In genomic region chr6:51271128-51271480, GRCm38 (mm10) we compare ENCODE assay signal across 8 mouse cellular contexts.
DNase-seq lines count a peak whose midpoint lies in the region; ATAC-seq and TF ChIP-seq lines count a peak whose summit lies in the region.

No protein-coding gene starts in this region.

- H3K27me3 ChIP-seq in erythroblast, embryonic 14.5 days (ENCODE audit: control insufficient read depth), result peaks cover 11% of the 10 kb centered on the region
- no peaks in the 10 kb centered on the region for H3K27me3 ChIP-seq in spleen, adult 2 months (ENCODE audit: control insufficient read depth, insufficient read depth, low read length)
- no peaks in the 10 kb centered on the region for H3K27me3 ChIP-seq in liver, embryonic 11.5 days (replicated peaks; ENCODE audit: control insufficient read depth, insufficient read depth, low read length)

- H3K4me1 ChIP-seq in erythroblast, embryonic 14.5 days (ENCODE audit: control insufficient read depth), result peaks cover 18% of the 10 kb centered on the region
- H3K4me1 ChIP-seq in spleen, adult 2 months (ENCODE audit: control insufficient read depth, insufficient read depth, insufficient read length), result peaks cover 10% of the 10 kb centered on the region
- peaks cover 9% of the 10 kb centered on the region for H3K4me1 ChIP-seq in liver, embryonic 11.5 days (replicated peaks; ENCODE audit: control insufficient read depth, insufficient read depth, low read length)

- H3K4me3 ChIP-seq in erythroblast, embryonic 14.5 days (replicated peaks), result peak overlapping the region; percentile 76
- peak overlapping the region; percentile 15; the same call in 1 of the 2 replicates for H3K4me3 ChIP-seq in spleen, adult 2 months (ENCODE audit: extremely low read depth, insufficient read depth, insufficient read length)
- peak overlapping the region; percentile 74 for H3K4me3 ChIP-seq in liver, embryonic 11.5 days (ENCODE audit: low read depth, low read length)

- no peaks in the 10 kb centered on the region for H3K9me3 ChIP-seq in erythroblast, embryonic 14.5 days (ENCODE audit: control insufficient read depth, low read length)
- no peaks in the 10 kb centered on the region for H3K9me3 ChIP-seq in liver, embryonic 11.5 days (ENCODE audit: control insufficient read depth, low read length)

- TF ChIP-seq CTCF in spleen, adult 2 months (IDR thresholded peaks at IDR 0.05; ENCODE audit: extremely low read depth, insufficient read depth, insufficient read length, insufficient replicate concordance), result no peak

- peak overlapping the region; percentile 95 for H3K4me2 ChIP-seq in liver, embryonic 11.5 days

- TF ChIP-seq POLR2A in spleen, adult 2 months (IDR thresholded peaks at IDR 0.05; ENCODE audit: low read depth, low read length), result no peak

- no peak overlapping the region; the same call in 1 of the 2 replicates for H3K27ac ChIP-seq in spleen, adult 2 months (ENCODE audit: insufficient read depth, low read length)
- H3K27ac ChIP-seq in liver, embryonic 11.5 days (ENCODE audit: low read depth, low read length), result no peak overlapping the region

- no peak for ATAC-seq in erythroblast, adult 5-6 weeks (replicated peaks; ENCODE audit: low FRiP score, poor library complexity, severe bottlenecking)
- ATAC-seq in liver, embryonic 11.5 days (replicated peaks; ENCODE audit: low FRiP score), result no peak; the same call in 1 of the 2 replicates

- 11% methylated on average over 16 of the region's 17 CpGs for WGBS in spleen, adult 2 months
- WGBS in liver, embryonic 11.5 days, result 2% methylated on average over 17 of the region's 17 CpGs

- H3K9ac ChIP-seq in liver, embryonic 11.5 days (ENCODE audit: low read depth, low read length), result peak overlapping the region; percentile 35; the same call in 1 of the 2 replicates

- no peaks in the 10 kb centered on the region for H3K36me3 ChIP-seq in erythroblast, embryonic 14.5 days (ENCODE audit: control insufficient read depth)
- no peaks in the 10 kb centered on the region for H3K36me3 ChIP-seq in spleen, adult 2 months (ENCODE audit: control insufficient read depth, insufficient read depth, low read length)
- no peaks in the 10 kb centered on the region for H3K36me3 ChIP-seq in liver, embryonic 11.5 days (ENCODE audit: control insufficient read depth, insufficient read depth, low read length)

- no peak for DNase-seq in spleen, adult 2 months (ENCODE audit: low read depth in 1 of 2, low spot score in 2 of 2)
- DNase-seq in spleen, adult 18-20 months, result no peak
- DNase-seq in liver, embryonic 11.5 days (ENCODE audit: low spot score), result no peak
- no peak for DNase-seq in T-cell, adult 2 months (ENCODE audit: low spot score)
- DNase-seq in layer of hippocampus, postnatal 10 days (ENCODE audit: low spot score in 2 of 2), result no peak
- no peak for DNase-seq in cerebellum, adult 8-10 months

Comparison
In these comparisons a context has a peak if more than half of its experiments do, and no peak if none do; other contexts are left out.
1. H3K4me3 ChIP-seq: peak in every context shown above with its lines; median percentile 76 in erythroblast, embryonic 14.5 days; 74 in liver, embryonic 11.5 days; 15 in spleen, adult 2 months.